Mouse (Mus musculus): ENCODE measurements at regions not wholly inside any gene's neighbourhood (a gene's known extent, or its start where the extent isn't known, plus 50 kb on each side); places are given as distances from the start of the nearest gene placed in this dataset.

- peak; percentile 84 for DNase-seq (ENCODE audit: low spot score)
Observed at GRCm38 (mm10) chr4:114665684-114666083, 155.8 kb upstream of the Gm12830 start.

GRCm38 (mm10) chr4:114666238-114666978 lies 155.1 kb upstream of the Gm12830 start:
- no peak for DNase-seq (ENCODE audit: low spot score)

GRCm38 (mm10) chr4:114666979-114667328 lies 154.6 kb upstream of the Gm12830 start:
- no peak for DNase-seq (ENCODE audit: low spot score)

GRCm38 (mm10) chr4:114672096-114672720 lies 149.3 kb upstream of the Gm12830 start:
- no peak for DNase-seq (ENCODE audit: low spot score)

- DNase-seq (ENCODE audit: low spot score), result no peak
Observed at GRCm38 (mm10) chr4:114676908-114677898, 144.3 kb upstream of the Gm12830 start.

GRCm38 (mm10) chr4:114678053-114678941 lies 143.2 kb upstream of the Gm12830 start:
- DNase-seq (ENCODE audit: low spot score), result no peak

- no peak for DNase-seq (ENCODE audit: low spot score)
Observed at GRCm38 (mm10) chr4:114680360-114680759, 141.2 kb upstream of the Gm12830 start.

GRCm38 (mm10) chr4:114682955-114683354 lies 138.6 kb upstream of the Gm12830 start:
- DNase-seq (ENCODE audit: low spot score), result no peak

- no peak for DNase-seq (ENCODE audit: low spot score)
Observed at GRCm38 (mm10) chr4:114683696-114684095, 137.8 kb upstream of the Gm12830 start.

- no peak for DNase-seq (ENCODE audit: low spot score)
Observed at GRCm38 (mm10) chr4:114684844-114685382, 136.6 kb upstream of the Gm12830 start.

- peak; percentile 39 for DNase-seq (ENCODE audit: low spot score)
Observed at GRCm38 (mm10) chr4:114685454-114685853, 136.1 kb upstream of the Gm12830 start.

- no peak for DNase-seq (ENCODE audit: low spot score)
Observed at GRCm38 (mm10) chr4:114686091-114686490, 135.4 kb upstream of the Gm12830 start.

- DNase-seq (ENCODE audit: low spot score), result no peak
Observed at GRCm38 (mm10) chr4:114688356-114688972, 133.1 kb upstream of the Gm12830 start.

- no peak for DNase-seq (ENCODE audit: low spot score)
Observed at GRCm38 (mm10) chr4:114688973-114689371, 132.6 kb upstream of the Gm12830 start.

GRCm38 (mm10) chr4:114705586-114705985 lies 115.9 kb upstream of the Gm12830 start:
- no peak for DNase-seq (ENCODE audit: low spot score)

GRCm38 (mm10) chr4:114710182-114710909 lies 111.2 kb upstream of the Gm12830 start:
- no peak for DNase-seq (ENCODE audit: low spot score)

- DNase-seq (ENCODE audit: low spot score), result no peak
Observed at GRCm38 (mm10) chr4:114711082-114711481, 110.4 kb upstream of the Gm12830 start.

GRCm38 (mm10) chr4:114712005-114712665 lies 109.4 kb upstream of the Gm12830 start:
- DNase-seq (ENCODE audit: low spot score), result no peak

GRCm38 (mm10) chr4:114712921-114713527 lies 108.5 kb upstream of the Gm12830 start:
- no peak for DNase-seq (ENCODE audit: low spot score)

All from urinary bladder, postnatal 14 days (tissue).